Mouse (Mus musculus): ENCODE data around the gene Rgs10.
A peak's percentile ranks its signal among the peaks of the same experiment; 100 is the strongest.

- no peak for TF ChIP-seq CTCF (IDR thresholded peaks at IDR 0.05; ENCODE audit: low read depth)
- peak; percentile 72 for TF ChIP-seq EP300 (IDR thresholded peaks at IDR 0.05; ENCODE audit: low read depth)
Measured at GRCm38 (mm10) chr7:128388968-128389367, 29.6 kb downstream of the Rgs10 start.
